Mouse (Mus musculus) myocyte (in vitro differentiated cells): Measurements from ENCODE around the gene Sox11.

Source experiments
- E2F4 ChIP-seq: IDR thresholded peaks from one replicate; pipeline ENCODE4 v1.6.1; 2011; ENCODE audit warnings: mild to moderate bottlenecking, control low read depth, moderate library complexity; ENCODE audit not compliant: insufficient read depth
- MAX ChIP-seq: IDR thresholded peaks from one replicate; pipeline ENCODE4 v1.6.1; 2011; ENCODE audit warnings: low read depth, mild to moderate bottlenecking, control low read depth
- MYOG ChIP-seq, 3 experiments: IDR thresholded peaks; one replicate each; pipeline ENCODE4 v1.6.1; 2011; ENCODE audit warnings: control low read depth in 2 of 3, low read depth in 2 of 3, mild to moderate bottlenecking in 2 of 3; ENCODE audit not compliant: insufficient read length in 2 of 3, control insufficient read depth in 1 of 3, insufficient read depth in 1 of 3
- POLR2A ChIP-seq: IDR thresholded peaks from one replicate; pipeline ENCODE4 v1.6.1; 2011; ENCODE audit warnings: low read depth, mild to moderate bottlenecking, control low read depth, moderate library complexity; ENCODE audit not compliant: insufficient read length

DNA sequence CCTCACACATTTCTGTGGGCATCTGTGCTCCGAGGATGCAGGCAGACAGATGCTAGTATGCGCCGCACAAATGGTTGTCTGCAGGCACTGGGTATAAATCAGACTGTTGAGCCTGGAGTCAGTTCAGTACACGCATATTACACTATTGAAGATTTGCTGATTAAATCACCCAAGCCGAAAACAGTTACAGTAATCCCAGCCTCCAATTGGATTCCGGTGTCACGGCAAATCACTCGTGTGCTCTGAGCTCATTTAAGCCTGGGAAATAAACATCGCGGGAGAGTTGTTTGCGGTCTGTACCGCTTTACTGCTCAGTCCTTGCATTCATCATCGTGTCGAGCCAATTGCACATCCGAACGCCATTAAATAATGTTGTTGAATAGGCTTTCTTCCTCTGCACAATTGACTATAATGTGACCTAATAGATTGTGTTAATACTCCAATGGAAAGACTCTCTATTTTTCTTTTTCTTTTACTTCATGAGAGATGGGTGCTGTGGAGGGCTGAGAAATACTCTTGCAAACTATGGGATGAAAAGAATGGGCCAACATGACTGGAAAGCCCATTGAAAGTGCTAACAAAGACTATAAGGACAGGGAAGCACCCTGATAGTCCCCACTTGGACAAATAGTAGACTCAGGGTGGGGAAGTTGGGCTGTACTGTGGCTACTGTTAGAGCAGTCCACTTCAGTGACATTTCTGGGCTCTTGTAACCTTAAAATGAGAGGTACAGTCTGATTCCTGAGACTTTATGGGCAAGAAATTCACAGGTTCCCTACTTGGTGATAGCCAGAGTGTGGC lies 21.7 kb upstream of the Sox11 start:
- no peak for TF ChIP-seq E2F4
- no peak for TF ChIP-seq MAX
- no peak for TF ChIP-seq POLR2A
- TF ChIP-seq MYOG (IDR thresholded peaks at IDR 0.05; ENCODE audit: control insufficient read depth in 1 of 3, insufficient read depth in 1 of 3, insufficient read length in 2 of 3, low read depth in 2 of 3), result no peak
